Mouse (Mus musculus) kidney, embryonic 16.5 days (tissue): ENCODE measurements around the gene Lurap1l. TPM values are rescaled to one million over a fixed set of nuclear protein-coding genes. Genes with fewer than 3 reads are reported as not detected.
"Not testable (repeated sequence)": the region's sequence is repeated elsewhere in the genome, so short reads cannot be mapped to it uniquely, and the experiment has no call there.

ENCODE experiments used
- ATAC-seq: fragments of 200-750 bp; cut with Nextera tagmentation; 2 replicates; pipeline ENCODE4 v1.8.0; 2017; ENCODE audit warnings: moderate TSS enrichment; ENCODE audit not compliant: low FRiP score, low TSS enrichment
- H3K27ac ChIP-seq: fragments of 300-500 bp; sonication (generic); 2 replicates; pipeline ENCODE4 v1.5.1; 2014; ENCODE audit warnings: low read length
- H3K27me3 ChIP-seq: fragments of 300-500 bp; sonication (generic); 2 replicates; pipeline ENCODE4 v1.6.1; 2014; ENCODE audit warnings: low read length, control low read depth, mixed read lengths; ENCODE audit not compliant: insufficient read depth
- H3K36me3 ChIP-seq: fragments of 300-500 bp; sonication (generic); 2 replicates; pipeline ENCODE4 v1.6.1; 2014; ENCODE audit warnings: low read length, control low read depth, mixed read lengths; ENCODE audit not compliant: insufficient read depth
- H3K4me1 ChIP-seq: fragments of 300-500 bp; sonication (generic); 2 replicates; pipeline ENCODE4 v1.6.1; 2014; ENCODE audit warnings: low read length, control low read depth, mixed read lengths; ENCODE audit not compliant: insufficient read depth
- H3K4me2 ChIP-seq: fragments of 300-500 bp; sonication (generic); replicated peaks from 2 replicates; pipeline ENCODE4 v1.6.1; 2014; ENCODE audit warnings: low read depth, low read length
- H3K4me3 ChIP-seq: fragments of 300-500 bp; sonication (generic); 2 replicates; pipeline ENCODE4 v1.5.1; 2014; ENCODE audit warnings: mild to moderate bottlenecking, low read length
- H3K9ac ChIP-seq: fragments of 300-500 bp; sonication (generic); replicated peaks from 2 replicates; pipeline ENCODE4 v1.6.1; 2014; ENCODE audit warnings: low read length
- H3K9me3 ChIP-seq: fragments of 300-500 bp; sonication (generic); 2 replicates; pipeline ENCODE4 v1.6.1; 2016; ENCODE audit warnings: low read length, control low read depth
- WGBS: fragments of 180-500 bp; shearing (Covaris S2); extraction: QIAGEN DNeasy Blood & Tissue Kit; methylation state at CpG from one replicate; pipeline ENCODE4 v1.1.7; 2014; 5-methylcytosine and 5-hydroxymethylcytosine counted together
- polyA plus RNA-seq: library from polyadenylated mRNA; unstranded; fragments of >200 nt; fragmentation: Nextera tagmentation; extraction: Ambion mirVana; gene quantifications from 2 replicates; pipeline ENCODE4 v1.2.1, GENCODE M21; 2015

The Lurap1l gene
- polyA plus RNA-seq, 1 experiment from 2014 or later: 15.5 TPM

DNA sequence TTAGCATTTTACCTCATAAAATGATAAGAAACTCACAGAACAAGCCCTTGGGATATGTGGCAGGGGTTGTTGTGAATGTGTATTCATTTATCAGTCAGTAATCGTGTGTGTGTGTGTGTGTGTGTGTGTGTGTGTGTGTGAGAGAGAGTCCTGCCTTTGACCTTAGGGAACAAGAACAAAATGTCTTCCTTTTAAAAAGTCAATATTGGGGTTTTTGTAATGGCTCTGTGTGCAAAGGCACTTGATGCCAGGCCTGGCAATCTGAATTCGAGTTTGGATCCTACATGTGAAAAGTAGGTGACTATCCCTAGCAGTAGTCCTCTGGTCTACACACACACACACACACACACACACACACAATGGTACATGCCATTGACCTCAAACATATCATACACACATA is 4.8 kb downstream of the Lurap1l start:
- Histone ChIP-seq H3K27ac (no peak overlapping the region), H3K9ac (no peak overlapping the region), H3K4me1 (peaks cover 11% of the 10 kb centered on the region; the same call in 1 of the 2 replicates), H3K36me3 (no peaks in the 10 kb centered on the region), H3K9me3 (no peaks in the 10 kb centered on the region), H3K4me2 (no peak overlapping the region), H3K4me3 (no peak overlapping the region), H3K27me3 (no peaks in the 10 kb centered on the region)
- ATAC-seq: no peak
- 76% methylated on average over 2 of the region's 2 CpGs for WGBS

DNA sequence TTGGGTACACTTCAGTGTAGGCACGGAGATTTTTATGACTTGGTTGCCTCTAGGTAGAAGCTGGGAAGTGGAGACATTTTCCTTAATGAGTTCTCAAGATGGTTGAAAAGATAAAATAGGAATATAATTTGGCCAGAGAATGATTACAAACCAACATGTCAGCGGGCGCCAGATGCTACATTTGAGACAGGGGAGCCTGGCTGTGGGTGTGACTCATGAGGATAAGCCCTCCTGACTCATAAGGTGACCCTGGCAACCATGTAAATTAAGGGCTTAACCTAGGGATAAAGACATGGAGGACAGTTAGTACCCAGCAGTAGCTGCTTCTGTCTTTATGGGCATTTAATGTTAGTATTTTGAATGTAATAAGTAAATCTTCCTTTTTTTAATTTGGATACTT is 6.2 kb downstream of the Lurap1l start:
- Histone ChIP-seq H3K9ac (no peak overlapping the region), H3K4me3 (no peak overlapping the region), H3K4me2 (no peak overlapping the region), H3K27me3 (no peaks in the 10 kb centered on the region), H3K4me1 (peaks cover 11% of the 10 kb centered on the region; the same call in 1 of the 2 replicates), H3K27ac (no peak overlapping the region), H3K36me3 (no peaks in the 10 kb centered on the region), H3K9me3 (no peaks in the 10 kb centered on the region)
- 73% methylated on average over 3 of the region's 3 CpGs for WGBS
- no peak for ATAC-seq

DNA sequence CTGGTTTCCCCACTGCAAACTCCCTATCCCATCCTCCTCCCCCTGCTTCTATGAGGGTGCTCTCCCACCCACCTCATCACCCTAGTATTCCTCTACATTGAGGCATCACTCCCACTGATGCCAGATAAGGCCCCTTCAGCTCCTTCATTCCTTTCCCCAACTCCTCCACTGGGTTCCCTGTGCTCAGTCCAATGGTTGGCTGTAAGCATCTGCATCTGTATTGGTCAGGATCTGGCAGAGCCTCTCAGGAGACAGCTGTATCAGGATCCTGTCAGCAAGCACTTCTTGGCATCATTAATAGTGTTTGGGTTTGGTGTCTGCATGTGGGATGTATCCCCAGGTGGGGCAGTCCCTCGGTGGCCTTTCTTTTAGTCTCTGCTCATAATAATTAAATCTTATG is 6.7 kb downstream of the Lurap1l start:
- H3K4me2 ChIP-seq, H3K9ac ChIP-seq, H3K4me3 ChIP-seq, ATAC-seq, H3K36me3 ChIP-seq, H3K27ac ChIP-seq, H3K27me3 ChIP-seq, H3K9me3 ChIP-seq: not testable (repeated sequence)
- WGBS: 79% methylated on average over 1 of the region's 1 CpGs
- H3K4me1 ChIP-seq: peaks cover 11% of the 10 kb centered on the region; the same call in 1 of the 2 replicates

DNA sequence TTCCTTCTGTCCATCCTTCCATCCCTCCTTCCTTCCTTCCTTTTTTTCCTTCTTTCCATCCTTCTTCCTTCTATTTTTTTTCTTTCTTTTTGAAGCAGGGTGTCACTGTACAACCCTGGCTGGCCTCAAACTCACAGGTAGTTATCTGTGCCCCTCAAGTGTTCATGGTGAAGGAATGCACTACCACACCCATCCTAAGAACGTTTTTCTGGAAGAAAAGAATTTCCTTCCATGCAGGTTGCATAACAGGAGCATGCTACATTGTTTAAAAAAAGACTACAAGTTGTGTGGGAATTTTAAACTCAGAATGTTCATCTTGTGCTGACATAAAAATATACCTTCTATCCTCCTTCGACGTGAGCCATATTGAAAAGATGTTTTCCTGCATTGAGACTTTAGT is 7.4 kb downstream of the Lurap1l start:
- no peak overlapping the region for H3K4me3 ChIP-seq
- no peak for ATAC-seq
- H3K27me3 ChIP-seq: no peaks in the 10 kb centered on the region
- no peak overlapping the region for H3K4me2 ChIP-seq
- WGBS: 81% methylated on average over 3 of the region's 3 CpGs
- no peaks in the 10 kb centered on the region for H3K36me3 ChIP-seq
- no peak overlapping the region for H3K9ac ChIP-seq
- no peaks in the 10 kb centered on the region for H3K9me3 ChIP-seq
- peaks cover 7% of the 10 kb centered on the region; the same call in 1 of the 2 replicates for H3K4me1 ChIP-seq
- H3K27ac ChIP-seq: no peak overlapping the region

DNA sequence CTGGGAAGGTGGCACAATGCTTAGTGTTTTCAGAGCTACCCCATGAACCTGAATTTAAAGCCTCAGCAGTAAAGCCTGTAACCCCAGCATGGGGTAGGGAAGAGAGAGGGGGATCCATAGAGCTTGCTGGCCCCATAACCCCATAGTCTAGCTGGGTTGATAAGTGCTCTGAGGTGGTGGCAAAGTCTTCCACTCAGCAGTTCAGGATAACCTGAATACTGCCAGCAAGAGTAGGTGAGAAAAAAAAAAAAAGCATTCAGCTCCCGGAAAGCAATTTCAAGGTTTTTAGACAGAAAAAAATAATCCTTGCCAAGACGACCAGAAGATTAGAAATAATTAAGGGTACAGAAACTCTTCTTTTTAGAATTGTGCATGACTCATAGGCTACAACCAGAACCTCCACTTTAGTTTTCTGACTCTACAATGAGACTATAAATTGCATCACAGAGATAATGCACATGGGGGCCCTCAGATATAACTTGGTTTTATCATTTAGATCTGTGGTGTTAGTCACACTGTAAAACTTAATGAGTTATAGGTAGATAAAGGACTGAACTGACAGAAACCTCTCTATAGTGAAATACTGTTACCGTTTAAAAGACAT is 8.2 kb downstream of the Lurap1l start:
- Histone ChIP-seq H3K27me3 (no peaks in the 10 kb centered on the region), H3K9me3 (no peaks in the 10 kb centered on the region), H3K9ac (no peak overlapping the region), H3K4me1 (0 out of 2 replicates have a peak, but pooled peaks cover 6% of the 10 kb centered on the region), H3K4me2 (no peak overlapping the region), H3K27ac (no peak overlapping the region), H3K36me3 (no peaks in the 10 kb centered on the region), H3K4me3 (no peak overlapping the region)
- no peak for ATAC-seq
- WGBS: 72% methylated on average over 3 of the region's 3 CpGs

DNA sequence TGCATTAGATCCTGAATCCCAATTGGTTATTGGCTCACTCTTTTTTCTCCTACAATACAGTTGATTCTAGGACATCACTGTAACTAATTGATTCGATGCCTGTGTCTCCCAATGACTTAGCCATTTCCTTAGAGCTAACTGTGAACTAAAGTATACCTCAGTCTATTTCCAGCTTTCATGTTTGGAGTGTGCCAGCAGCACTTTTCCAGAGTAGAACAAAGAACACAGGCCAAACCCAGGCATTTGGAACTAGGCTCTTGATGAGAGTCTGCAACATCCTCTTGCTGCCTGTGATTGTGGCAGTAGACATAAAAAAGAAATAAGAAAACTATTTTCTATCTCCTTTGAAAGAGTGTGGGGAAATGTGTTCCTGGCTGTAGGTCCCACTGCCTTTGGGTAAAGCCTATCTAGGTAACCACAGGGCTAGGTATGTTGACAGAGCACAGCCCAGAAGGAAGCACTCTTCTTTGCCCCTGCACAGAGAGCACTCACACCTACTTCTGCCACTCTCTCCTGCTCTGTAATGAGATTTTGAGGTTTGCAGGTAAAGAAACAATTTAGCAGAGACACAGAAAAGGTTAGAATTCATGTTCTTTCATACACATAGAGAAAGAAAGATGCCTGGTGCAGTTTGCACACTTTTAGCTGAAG is 8.9 kb downstream of the Lurap1l start:
- H3K36me3 ChIP-seq: no peaks in the 10 kb centered on the region
- no peak overlapping the region for H3K9ac ChIP-seq
- no peak overlapping the region for H3K4me3 ChIP-seq
- H3K27ac ChIP-seq: no peak overlapping the region
- no peaks in the 10 kb centered on the region for H3K4me1 ChIP-seq
- no peaks in the 10 kb centered on the region for H3K9me3 ChIP-seq
- no peak for ATAC-seq
- H3K27me3 ChIP-seq: no peaks in the 10 kb centered on the region
- WGBS: 77% methylated on average over 1 of the region's 1 CpGs
- H3K4me2 ChIP-seq: no peak overlapping the region

DNA sequence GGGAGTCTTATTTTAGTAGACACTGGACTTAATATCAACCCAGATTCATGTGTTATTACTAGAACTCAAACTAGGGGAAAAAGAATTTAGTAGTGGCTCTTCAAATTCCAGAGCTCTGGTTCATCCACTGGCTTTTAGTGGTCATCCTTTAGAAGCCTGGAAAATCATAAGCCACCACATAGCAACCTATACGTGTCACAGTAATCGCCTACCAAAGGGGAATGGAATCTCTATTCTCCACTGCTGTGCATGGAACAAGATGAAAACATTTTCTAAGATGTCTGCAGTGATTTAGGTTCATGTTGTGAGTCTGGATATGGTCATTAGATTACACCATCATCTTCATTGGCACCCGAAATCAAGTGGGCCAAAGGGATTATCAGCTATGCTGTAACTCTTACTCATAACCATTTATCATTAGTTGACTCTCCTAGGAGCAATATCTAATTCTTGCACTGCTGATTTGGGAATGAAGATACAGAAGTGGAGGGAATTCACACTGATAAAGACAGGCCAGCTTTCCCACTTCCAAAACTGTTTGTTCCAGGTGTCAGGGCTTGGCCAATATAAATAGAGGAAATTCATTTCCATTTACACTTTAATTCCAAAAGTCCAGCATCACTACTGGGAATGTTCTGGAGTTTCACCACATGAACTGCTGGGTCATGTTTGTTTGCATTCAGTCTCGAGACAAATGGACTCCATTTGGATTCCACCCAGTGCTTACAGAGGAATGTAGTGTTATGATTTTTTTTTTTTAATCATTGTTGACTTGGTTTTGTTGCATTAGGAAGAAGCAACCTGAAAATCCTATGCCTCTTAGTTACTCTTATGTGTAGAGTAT is 11.4 kb downstream of the Lurap1l start:
- H3K9ac ChIP-seq: no peak overlapping the region
- no peak overlapping the region for H3K4me2 ChIP-seq
- no peaks in the 10 kb centered on the region for H3K36me3 ChIP-seq
- ATAC-seq: no peak
- no peak overlapping the region for H3K4me3 ChIP-seq
- WGBS: 75% methylated on average over 4 of the region's 4 CpGs
- H3K4me1 ChIP-seq: no peaks in the 10 kb centered on the region
- H3K9me3 ChIP-seq: no peaks in the 10 kb centered on the region
- H3K27me3 ChIP-seq: no peaks in the 10 kb centered on the region
- no peak overlapping the region for H3K27ac ChIP-seq

DNA sequence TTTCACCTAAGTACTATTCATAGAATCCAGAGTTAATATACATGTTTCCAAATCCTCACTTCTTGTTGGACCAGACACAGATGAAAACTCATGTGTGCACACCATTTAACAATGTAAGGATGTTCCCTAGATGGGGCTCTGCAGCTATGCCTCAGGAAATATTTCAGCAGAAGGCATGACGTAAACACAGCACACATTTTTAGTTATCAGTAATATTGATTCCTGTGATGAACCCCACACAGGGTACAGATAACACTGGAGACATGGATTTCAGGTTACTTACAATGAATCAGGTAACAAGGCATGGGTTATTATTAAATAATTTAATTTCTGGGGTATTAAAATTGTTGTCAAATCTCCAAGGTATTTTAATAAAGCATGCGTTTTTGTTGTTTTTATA is 12.2 kb downstream of the Lurap1l start:
- H3K4me3 ChIP-seq: no peak overlapping the region
- no peaks in the 10 kb centered on the region for H3K36me3 ChIP-seq
- no peak overlapping the region for H3K27ac ChIP-seq
- no peaks in the 10 kb centered on the region for H3K4me1 ChIP-seq
- no peak for ATAC-seq
- no peak overlapping the region for H3K9ac ChIP-seq
- no peak overlapping the region for H3K4me2 ChIP-seq
- 89% methylated on average over 2 of the region's 2 CpGs for WGBS
- H3K27me3 ChIP-seq: no peaks in the 10 kb centered on the region
- no peaks in the 10 kb centered on the region for H3K9me3 ChIP-seq

DNA sequence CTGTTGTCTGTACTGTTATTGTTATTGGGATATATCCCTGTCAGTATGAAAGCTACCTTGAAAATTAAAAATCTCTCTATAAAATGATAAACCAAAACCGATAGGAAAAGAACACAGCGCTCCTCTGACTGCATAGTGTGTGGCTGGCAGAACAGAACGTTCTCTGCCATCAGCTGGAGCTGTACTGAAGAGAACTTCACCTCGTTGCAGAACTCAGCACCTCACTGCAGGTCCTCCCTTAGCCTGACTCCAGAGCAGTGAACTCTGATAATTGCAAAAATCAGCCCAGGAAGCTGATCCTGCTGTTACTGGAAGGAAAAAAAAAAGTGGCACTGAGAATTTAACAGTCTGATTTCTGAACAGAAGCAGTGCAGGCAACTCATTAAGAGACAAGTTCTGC is 14.4 kb downstream of the Lurap1l start:
- WGBS: 70% methylated on average over 4 of the region's 4 CpGs
- Histone ChIP-seq H3K36me3 (no peaks in the 10 kb centered on the region), H3K4me1 (no peaks in the 10 kb centered on the region), H3K9ac (no peak overlapping the region), H3K4me2 (no peak overlapping the region), H3K27ac (no peak overlapping the region), H3K27me3 (no peaks in the 10 kb centered on the region), H3K4me3 (no peak overlapping the region), H3K9me3 (no peaks in the 10 kb centered on the region)
- no peak for ATAC-seq
